Mouse (Mus musculus): ENCODE results near the gene Kcnk12. TPM values are rescaled to one million over a fixed set of nuclear protein-coding genes. Genes with fewer than 3 reads are reported as not detected.
A peak's percentile ranks its signal among the peaks of the same experiment; 100 is the strongest.

Gene Kcnk12
- polyA plus RNA-seq, 1 experiment from 2014 or later: not detected

DNA sequence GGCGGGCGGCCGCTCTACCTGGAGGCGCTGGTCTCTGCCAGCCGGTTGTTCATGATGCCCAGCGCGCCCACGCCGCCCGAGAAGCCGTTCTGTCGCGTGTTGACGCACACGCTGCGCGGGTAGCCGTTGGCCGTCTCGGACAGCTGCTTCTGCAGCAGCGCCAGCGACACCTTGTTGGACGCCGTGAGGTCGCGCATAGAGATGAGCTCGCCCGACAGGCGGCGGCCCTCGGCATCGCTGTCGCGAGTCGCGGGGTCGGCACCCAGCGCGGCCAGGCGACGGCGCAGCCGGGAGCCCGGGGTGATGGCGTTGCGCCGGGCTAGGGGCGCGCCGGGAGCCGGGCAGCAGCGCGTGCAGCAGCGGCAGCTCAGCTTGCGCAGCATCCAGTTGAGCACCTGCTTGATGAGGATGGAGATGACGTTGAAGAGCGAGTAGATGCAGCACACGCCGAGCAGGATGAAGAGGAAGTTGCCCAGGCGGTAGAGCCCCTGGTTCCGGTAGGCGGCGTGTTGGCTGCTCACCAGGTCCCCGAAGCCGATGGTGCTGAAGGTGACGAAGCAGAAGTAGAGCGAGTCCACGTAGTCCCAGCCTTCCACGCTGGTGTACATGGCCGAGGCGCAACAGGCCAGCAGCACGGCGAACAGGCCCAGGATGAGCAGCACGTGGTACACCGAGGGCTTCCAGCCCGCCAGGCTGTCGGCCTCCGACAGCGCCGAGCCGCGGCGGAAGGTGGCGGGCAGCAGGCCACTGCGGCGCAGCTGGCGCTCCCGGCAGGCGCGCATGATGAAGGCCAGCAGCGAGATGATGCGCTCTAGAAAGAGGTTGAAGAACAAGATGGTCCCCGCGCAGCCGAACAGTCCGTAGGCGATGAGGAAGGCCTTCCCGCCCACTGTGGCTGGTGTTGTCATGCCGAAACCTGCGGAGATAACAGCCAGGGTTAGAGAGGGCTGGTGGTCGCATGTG, 51.6 kb downstream of the Kcnk12 start:
- ATAC-seq (replicated peaks; ENCODE audit: insufficient number of reproducible peaks, insufficient read depth, low FRiP score, low read depth): peak; percentile 64
- peak overlapping the region; percentile 62 for H3K4me3 ChIP-seq
- peak overlapping the region; percentile 33; the same call in 1 of the 2 replicates for H3K9ac ChIP-seq
- H3K27me3 ChIP-seq: peaks cover 54% of the 10 kb centered on the region
- H3K4me2 ChIP-seq: peak overlapping the region; percentile 95
- H3K9me3 ChIP-seq (replicated peaks): no peaks in the 10 kb centered on the region
- H3K4me1 ChIP-seq (replicated peaks): peaks cover 17% of the 10 kb centered on the region
- no peak overlapping the region for H3K27ac ChIP-seq
- 2% methylated on average over 101 of the region's 101 CpGs for WGBS
- no peaks in the 10 kb centered on the region for H3K36me3 ChIP-seq

DNA sequence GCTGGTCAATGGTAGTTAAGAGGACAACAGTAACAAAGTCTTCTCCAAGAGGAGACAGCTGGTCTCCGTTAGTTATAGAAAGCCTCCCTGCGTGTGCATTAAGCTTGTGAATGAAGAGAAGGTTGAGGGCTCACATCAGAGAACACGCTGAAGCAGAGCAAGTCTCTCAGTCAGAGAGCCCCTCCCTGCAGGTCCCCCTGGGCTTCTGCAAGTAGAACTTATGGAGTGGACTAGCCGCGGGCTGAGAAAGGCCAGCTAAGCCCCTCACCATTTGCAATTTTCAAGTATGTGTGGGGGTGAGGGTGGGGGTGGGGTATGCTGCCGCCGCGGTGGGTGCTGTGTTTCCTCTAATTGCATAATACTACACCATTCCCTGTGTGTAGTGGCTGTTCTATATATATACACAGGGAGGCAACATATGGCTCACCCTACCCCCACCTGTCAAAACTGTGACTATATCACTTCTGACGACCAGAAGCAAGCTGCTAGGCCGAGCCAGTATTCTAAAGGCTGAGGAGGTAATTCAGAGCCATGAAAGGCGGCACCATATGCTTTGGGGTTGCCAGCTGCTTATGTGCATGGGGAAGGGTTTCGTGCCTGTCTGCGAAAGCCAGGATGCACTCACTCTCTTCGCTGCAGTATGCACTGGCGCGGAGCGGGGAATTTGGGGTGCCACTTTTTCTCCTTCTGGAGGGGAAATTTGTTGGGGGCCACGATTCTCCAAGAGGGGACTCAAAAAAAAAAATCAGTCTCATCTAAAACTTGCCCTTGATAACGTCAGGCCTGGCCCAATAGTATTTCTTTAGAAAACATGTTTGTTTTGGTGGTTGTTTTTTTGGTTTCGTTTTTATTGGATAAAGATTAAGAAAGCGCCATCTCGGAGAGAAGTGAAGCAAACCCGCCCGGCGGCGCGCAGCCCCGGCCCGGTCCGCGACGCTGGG, 52.5 kb downstream of the Kcnk12 start:
- peak overlapping the region; percentile 33; the same call in 1 of the 2 replicates for H3K9ac ChIP-seq
- H3K4me3 ChIP-seq: peak overlapping the region; percentile 62
- H3K36me3 ChIP-seq: no peaks in the 10 kb centered on the region
- no peaks in the 10 kb centered on the region for H3K9me3 ChIP-seq (replicated peaks)
- peaks cover 59% of the 10 kb centered on the region for H3K27me3 ChIP-seq
- peak overlapping the region; percentile 95 for H3K4me2 ChIP-seq
- no peak overlapping the region for H3K27ac ChIP-seq
- WGBS: 11% methylated on average over 32 of the region's 32 CpGs
- no peak for ATAC-seq (replicated peaks; ENCODE audit: insufficient number of reproducible peaks, insufficient read depth, low FRiP score, low read depth)
- H3K4me1 ChIP-seq (replicated peaks): peaks cover 17% of the 10 kb centered on the region

DNA sequence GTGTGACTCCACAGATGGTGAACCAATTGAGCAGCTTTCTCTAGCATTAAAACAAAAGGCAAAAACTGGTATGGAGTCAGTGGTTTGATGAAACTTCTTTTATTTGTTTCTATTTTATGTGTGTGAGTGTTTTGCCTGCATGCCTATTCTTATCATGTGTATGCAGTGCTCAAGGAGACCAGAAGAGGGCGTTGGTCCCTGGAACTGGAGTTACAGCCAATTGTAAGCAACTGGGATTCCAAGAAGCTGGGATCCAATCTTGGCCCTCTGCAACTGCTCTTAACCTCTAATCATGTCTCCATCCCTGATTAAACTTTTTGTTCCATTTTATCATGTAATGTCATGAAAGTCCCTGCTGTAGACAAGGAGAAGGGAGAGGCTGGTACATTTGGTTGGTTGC, 58.0 kb downstream of the Kcnk12 start:
- no peaks in the 10 kb centered on the region for H3K36me3 ChIP-seq
- no peaks in the 10 kb centered on the region for H3K4me1 ChIP-seq (replicated peaks)
- no peak overlapping the region for H3K27ac ChIP-seq
- H3K27me3 ChIP-seq: peaks cover 23% of the 10 kb centered on the region
- no peak overlapping the region for H3K4me3 ChIP-seq
- H3K4me2 ChIP-seq: no peak overlapping the region
- 34% methylated on average over 1 of the region's 1 CpGs for WGBS
- no peak for ATAC-seq (replicated peaks; ENCODE audit: insufficient number of reproducible peaks, insufficient read depth, low FRiP score, low read depth)
- H3K9me3 ChIP-seq (replicated peaks): no peaks in the 10 kb centered on the region
- no peak overlapping the region for H3K9ac ChIP-seq

DNA sequence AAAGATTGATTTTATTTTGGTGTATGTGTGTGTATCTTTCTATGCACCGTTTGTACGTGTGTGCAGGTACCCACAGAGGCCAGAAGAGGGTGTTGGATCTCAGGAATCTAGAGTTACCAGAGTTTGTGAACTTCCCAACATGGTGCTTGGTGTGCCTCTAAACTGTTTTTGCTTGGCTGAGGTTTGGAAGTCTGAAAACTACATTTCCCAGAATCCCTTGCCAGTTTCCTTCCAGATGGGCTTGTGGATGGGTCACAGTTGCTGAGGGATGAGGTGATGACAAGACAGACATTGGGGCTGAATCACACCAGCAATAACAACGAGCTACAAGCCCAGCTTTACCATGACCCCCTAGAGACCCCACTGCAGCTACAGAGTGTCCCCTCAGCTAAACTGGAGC, 60.6 kb downstream of the Kcnk12 start:
- H3K9me3 ChIP-seq (replicated peaks): no peaks in the 10 kb centered on the region
- no peak overlapping the region for H3K27ac ChIP-seq
- ATAC-seq (replicated peaks; ENCODE audit: insufficient number of reproducible peaks, insufficient read depth, low FRiP score, low read depth): no peak
- 0 out of 2 replicates have a peak, but pooled peaks cover 6% of the 10 kb centered on the region for H3K27me3 ChIP-seq
- no peaks in the 10 kb centered on the region for H3K4me1 ChIP-seq (replicated peaks)
- no peak overlapping the region for H3K4me3 ChIP-seq
- H3K9ac ChIP-seq: no peak overlapping the region
- H3K4me2 ChIP-seq: no peak overlapping the region
- 65% methylated on average over 3 of the region's 3 CpGs for WGBS
- no peaks in the 10 kb centered on the region for H3K36me3 ChIP-seq

DNA sequence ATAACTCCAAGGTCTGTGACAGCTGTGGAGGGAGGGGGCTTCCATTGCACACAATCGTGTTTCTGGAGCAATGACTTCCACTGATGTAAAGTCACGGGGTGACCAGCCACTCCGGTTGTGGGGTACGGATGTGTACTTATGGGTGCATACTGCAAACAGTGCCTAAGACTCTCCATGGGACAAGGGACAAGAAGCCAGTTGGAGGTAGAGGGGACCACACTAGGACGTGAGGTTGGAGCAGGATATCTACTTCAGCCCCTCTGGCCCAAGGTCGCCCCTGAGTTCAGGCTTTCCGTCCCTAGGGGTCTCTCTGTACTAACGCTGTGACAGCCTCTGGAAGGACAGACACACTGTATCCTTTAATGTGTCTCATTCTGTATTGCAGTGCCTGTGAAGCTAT, 63.3 kb downstream of the Kcnk12 start:
- Histone ChIP-seq H3K4me2 (no peak overlapping the region), H3K36me3 (no peaks in the 10 kb centered on the region), H3K9me3 (replicated peaks) (peaks cover 3% of the 10 kb centered on the region; the same call in 1 of the 2 replicates), H3K4me1 (replicated peaks) (no peaks in the 10 kb centered on the region), H3K4me3 (no peak overlapping the region), H3K9ac (no peak overlapping the region), H3K27ac (no peak overlapping the region), H3K27me3 (no peaks in the 10 kb centered on the region)
- WGBS: 84% methylated on average over 8 of the region's 8 CpGs
- ATAC-seq (replicated peaks; ENCODE audit: insufficient number of reproducible peaks, insufficient read depth, low FRiP score, low read depth): no peak

DNA sequence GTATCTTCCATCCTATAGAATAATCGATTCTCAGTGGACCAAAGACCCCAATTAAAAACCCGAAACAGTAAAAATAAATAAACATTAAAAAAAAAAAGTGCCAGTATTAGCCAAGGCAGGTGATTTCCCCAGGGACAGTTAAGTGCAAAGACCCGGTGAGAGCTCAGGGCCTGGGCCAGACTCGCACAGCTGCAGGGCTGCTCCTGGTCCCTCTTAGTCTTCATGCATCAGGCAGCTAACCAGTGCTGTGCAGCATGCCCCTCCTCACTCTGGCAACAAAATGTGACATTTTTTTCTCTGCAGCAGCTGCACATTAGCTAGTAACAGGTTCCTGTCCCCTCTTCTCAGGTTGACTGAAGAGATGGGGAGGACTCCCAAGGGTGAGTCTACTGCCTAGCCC, 65.8 kb downstream of the Kcnk12 start:
- Histone ChIP-seq H3K4me1 (replicated peaks) (no peaks in the 10 kb centered on the region), H3K36me3 (no peaks in the 10 kb centered on the region), H3K27ac (no peak overlapping the region), H3K4me2 (no peak overlapping the region), H3K9me3 (replicated peaks) (peaks cover 3% of the 10 kb centered on the region; the same call in 1 of the 2 replicates), H3K27me3 (no peaks in the 10 kb centered on the region), H3K9ac (no peak overlapping the region), H3K4me3 (no peak overlapping the region)
- 87% methylated on average over 4 of the region's 4 CpGs for WGBS
- no peak for ATAC-seq (replicated peaks; ENCODE audit: insufficient number of reproducible peaks, insufficient read depth, low FRiP score, low read depth)

DNA sequence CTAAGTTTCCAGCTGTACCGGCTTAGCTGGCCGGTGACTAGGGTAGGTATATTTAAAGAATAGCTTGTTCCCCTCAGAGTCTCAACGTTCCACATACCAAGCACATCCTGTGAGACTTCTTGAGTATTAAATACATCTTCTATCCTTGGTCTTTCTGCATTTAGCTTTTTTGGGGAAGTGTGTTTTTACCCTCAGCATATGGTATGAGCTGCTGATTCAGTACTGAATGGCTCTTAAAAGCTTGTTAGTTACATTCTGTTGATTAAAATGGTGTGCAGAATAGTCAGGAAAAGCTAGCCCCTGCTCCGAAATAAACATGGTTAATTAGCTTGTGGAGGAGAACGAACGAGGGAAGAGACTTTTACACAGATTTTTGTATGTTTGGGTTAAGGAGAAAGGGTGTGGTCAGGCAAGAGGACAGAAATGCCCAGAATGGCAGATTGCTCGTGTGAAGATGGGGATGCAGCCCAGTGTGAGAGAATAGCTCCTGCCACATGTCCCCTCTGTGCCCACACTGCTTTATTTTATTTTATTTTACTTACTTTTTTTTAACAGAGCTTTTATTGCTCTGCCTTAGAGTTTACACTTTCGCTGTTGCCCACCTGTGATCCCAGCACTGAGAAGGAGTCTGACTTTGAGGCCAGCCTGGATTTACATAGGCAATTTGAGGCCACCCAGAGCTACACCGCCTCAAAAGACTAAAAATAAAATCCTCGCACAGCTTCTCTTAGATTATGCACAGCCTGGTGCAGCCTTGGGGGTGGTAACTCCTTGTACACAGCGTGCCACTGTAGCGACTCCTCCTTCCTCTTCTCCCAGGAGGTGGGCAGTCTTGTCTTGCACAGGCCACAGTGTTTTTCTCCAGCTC, 71.1 kb downstream of the Kcnk12 start:
- Histone ChIP-seq H3K9me3 (replicated peaks) (peaks cover 3% of the 10 kb centered on the region; the same call in 1 of the 2 replicates), H3K27me3 (no peaks in the 10 kb centered on the region), H3K4me2 (no peak overlapping the region), H3K36me3 (peaks cover 31% of the 10 kb centered on the region), H3K4me3 (no peak overlapping the region), H3K9ac (no peak overlapping the region), H3K27ac (no peak overlapping the region), H3K4me1 (replicated peaks) (no peaks in the 10 kb centered on the region)
- no peak for ATAC-seq (replicated peaks; ENCODE audit: insufficient number of reproducible peaks, insufficient read depth, low FRiP score, low read depth)
- 89% methylated on average over 12 of the region's 12 CpGs for WGBS

DNA sequence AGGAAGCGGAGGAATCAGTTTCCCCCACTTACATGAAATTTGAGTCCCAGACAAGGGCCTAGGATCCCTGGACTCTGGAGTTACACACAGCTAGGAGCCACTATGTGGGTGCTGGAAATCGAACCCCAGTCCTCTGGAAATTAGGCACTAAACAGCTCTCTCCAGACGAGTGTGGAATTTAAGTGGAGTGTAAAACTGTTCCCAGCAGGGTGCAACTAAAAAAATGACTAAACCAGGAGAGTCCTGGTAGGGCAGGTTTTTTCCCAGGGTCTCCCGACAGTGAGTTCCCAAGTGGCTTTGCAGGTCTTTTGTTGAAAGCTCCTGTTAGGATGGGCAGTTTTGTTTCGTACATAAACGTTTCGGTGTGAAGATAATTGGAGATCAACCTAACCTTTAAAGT, 73.1 kb downstream of the Kcnk12 start:
- H3K36me3 ChIP-seq: peaks cover 31% of the 10 kb centered on the region
- no peaks in the 10 kb centered on the region for H3K27me3 ChIP-seq
- H3K4me2 ChIP-seq: no peak overlapping the region
- ATAC-seq (replicated peaks; ENCODE audit: insufficient number of reproducible peaks, insufficient read depth, low FRiP score, low read depth): no peak
- no peak overlapping the region for H3K4me3 ChIP-seq
- peaks cover 3% of the 10 kb centered on the region; the same call in 1 of the 2 replicates for H3K9me3 ChIP-seq (replicated peaks)
- H3K9ac ChIP-seq: no peak overlapping the region
- 91% methylated on average over 7 of the region's 7 CpGs for WGBS
- H3K4me1 ChIP-seq (replicated peaks): no peaks in the 10 kb centered on the region
- H3K27ac ChIP-seq: no peak overlapping the region

DNA sequence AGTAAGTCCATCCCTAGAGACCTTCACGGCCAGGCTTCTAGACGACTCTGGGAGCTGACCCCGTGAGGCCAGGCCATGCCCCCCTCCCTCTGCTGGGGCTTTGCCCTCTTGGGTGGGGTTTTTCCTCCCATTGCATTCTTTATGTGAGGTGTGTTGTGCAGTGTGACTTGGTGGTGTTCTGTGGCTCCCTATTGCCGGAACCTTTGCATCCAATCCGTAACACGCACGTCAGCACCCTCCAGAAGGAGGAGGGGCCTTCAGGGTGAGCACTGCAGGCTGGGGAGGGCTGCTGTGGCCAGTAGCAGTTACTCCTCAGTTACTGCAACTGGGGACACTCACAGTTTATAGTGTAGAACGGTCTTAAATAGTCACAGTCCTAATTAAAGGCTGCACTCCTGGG, 97.7 kb downstream of the Kcnk12 start:
- no peaks in the 10 kb centered on the region for H3K27me3 ChIP-seq
- no peak overlapping the region for H3K4me2 ChIP-seq
- no peak overlapping the region for H3K4me3 ChIP-seq
- no peak for ATAC-seq (replicated peaks; ENCODE audit: insufficient number of reproducible peaks, insufficient read depth, low FRiP score, low read depth)
- WGBS: 83% methylated on average over 8 of the region's 8 CpGs
- H3K9me3 ChIP-seq (replicated peaks): no peaks in the 10 kb centered on the region
- no peak overlapping the region for H3K27ac ChIP-seq
- H3K9ac ChIP-seq: no peak overlapping the region
- no peaks in the 10 kb centered on the region for H3K4me1 ChIP-seq (replicated peaks)
- peaks cover 12% of the 10 kb centered on the region for H3K36me3 ChIP-seq

DNA sequence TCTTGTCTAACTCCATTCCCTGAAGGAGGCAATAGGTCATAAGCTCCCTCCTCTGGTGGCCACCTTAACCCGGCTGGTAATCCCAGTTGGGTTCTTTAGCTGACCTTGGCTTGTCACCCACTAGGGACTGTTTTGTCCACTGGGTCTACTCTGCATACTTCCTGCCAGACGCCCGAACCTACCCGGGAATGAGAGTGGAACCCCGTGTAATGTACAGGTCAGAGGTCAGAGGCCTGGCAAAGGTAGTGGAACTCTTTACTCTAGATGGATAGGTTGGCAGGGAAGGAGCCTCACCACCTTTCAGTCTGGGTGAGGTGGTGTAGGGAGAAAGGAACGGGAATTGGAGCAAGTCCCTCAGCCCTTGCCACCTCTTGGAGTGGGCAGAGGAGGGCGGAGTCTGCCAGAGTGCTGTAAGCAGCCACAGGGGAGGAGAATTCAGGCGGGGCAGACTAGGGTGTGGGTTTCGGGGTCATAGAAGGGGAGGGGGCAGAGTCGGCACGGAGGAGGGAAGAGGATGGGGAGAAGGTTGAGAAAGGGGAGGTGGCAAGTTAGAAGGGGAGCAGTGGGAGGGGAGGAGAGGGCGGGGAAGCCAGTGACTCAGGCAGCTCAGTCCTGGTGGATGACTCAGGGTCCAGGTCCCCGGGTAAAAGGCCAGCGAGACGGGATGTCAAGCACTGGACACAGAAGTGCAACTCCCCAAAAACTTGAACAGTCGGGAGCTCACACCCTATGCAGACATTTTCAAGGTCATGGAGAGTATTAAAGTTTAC, 98.6 kb downstream of the Kcnk12 start:
- Histone ChIP-seq H3K9me3 (replicated peaks) (no peaks in the 10 kb centered on the region), H3K9ac (no peak overlapping the region), H3K4me1 (replicated peaks) (no peaks in the 10 kb centered on the region), H3K36me3 (peaks cover 12% of the 10 kb centered on the region), H3K4me2 (no peak overlapping the region), H3K4me3 (no peak overlapping the region), H3K27me3 (no peaks in the 10 kb centered on the region), H3K27ac (no peak overlapping the region)
- ATAC-seq (replicated peaks; ENCODE audit: insufficient number of reproducible peaks, insufficient read depth, low FRiP score, low read depth): no peak
- 76% methylated on average over 16 of the region's 16 CpGs for WGBS

All from heart, embryonic 15.5 days (tissue).